Mouse (Mus musculus): ENCODE data around the gene Skint8.
"Not testable (repeated sequence)": the region's sequence is repeated elsewhere in the genome, so short reads cannot be mapped to it uniquely, and the experiment has no call there.

The Skint8 gene

DNA sequence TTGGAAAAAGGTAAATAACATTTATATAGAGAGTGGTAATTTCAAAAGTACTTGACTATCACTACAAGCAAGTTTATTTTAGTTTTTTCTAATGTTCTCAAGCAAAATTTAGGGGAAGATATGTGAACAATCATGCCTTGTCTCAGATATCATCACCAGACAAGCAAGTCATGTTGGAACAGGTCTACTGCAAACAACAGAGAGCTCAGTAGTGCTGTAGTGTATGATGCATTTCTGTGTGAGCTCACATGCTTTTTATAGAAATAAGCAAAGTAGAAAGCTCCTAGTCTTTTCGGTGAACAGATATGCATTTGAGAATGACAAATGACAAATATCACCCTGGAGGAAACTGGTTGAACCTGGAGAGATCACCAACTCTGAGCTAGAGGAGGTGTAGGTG is at the start of gene Skint8:
Gene Skint8 (plus strand): TSS at position 301 of the 400 bp plus-strand sequence.
- no peak for DNase-seq (ENCODE audit: low read depth in 2 of 2, low spot score in 2 of 2)

DNA sequence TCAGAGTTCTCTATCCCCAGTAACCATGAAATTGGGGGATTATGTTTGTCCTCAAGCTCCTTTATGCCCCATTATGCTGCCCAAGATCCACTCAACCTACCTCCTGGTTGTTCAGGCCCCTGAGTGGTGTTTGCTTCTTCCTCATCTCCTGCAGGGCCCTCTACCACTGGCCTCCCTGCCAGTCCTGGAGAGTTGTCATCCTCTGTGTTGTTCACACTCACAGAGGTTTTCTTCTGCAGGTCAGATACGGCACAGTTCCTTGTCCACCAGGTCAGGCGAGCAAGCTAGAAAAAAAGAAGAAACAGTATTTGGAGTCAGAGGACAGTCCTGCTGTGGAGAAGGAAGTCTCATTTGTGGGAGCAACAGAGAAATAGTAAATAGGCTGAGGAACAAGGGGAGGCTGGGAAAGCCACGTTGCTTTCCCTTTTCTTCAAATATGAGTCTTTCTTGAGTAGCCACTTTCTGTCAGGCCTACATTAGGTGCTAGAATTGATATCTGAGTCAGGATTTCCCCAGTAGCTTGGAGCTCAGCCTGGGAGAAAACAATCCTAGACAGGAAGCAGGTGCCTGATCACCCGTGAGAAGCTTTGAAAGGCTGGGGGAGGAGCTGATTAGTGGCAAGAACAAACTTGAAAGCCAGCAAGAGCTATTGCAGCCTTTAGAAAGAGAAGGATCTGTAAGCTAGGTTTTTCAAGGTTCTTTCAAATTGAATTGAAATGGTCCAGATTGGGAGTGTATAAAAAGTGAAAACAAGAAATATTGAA is 38.9 kb upstream of the Skint8 start:
- no peak for DNase-seq (ENCODE audit: low read depth in 2 of 2, low spot score in 2 of 2)

DNA sequence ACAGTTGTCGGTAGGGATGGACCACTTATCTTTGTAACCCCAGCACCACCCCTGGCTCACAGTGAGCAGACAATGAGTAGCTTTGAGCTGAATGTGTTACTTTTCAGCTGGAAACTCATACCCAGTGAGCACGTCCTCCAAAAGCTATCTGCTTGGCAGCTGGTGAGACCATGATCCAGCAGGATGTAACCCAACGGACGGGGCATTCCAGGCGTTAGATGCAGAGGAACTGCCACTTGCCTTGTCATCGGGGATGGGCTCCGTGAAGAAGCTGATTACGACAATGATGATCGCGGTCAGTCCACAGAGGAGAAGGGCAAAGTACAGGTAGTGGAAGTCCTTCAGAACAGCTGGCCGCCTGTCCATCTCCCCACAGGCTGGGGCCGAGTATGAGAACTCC is 35.6 kb upstream of the Skint8 start:
- DNase-seq (ENCODE audit: low read depth in 2 of 2, low spot score in 2 of 2) = no peak

DNA sequence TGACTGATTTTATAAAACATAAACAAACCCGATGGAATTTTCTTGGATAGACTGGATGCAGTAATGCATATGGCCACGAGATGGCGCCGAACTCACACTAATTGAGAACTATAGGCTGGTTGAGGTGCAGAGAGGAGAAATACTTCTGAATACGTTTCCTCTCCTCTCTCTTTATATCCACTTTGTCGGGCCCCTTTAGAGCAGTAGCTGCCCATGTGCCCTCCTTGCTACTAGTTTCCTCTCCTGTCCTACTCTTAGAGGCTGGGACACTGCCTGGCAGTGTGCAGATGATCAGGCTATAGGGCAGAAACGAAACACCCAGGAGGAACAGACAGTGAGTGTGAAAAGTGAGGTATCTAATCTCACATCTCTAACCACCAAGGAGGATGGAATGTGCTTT is 33.2 kb upstream of the Skint8 start:
- DNase-seq (ENCODE audit: low read depth in 2 of 2, low spot score in 2 of 2) = peak; percentile 14 to 39

DNA sequence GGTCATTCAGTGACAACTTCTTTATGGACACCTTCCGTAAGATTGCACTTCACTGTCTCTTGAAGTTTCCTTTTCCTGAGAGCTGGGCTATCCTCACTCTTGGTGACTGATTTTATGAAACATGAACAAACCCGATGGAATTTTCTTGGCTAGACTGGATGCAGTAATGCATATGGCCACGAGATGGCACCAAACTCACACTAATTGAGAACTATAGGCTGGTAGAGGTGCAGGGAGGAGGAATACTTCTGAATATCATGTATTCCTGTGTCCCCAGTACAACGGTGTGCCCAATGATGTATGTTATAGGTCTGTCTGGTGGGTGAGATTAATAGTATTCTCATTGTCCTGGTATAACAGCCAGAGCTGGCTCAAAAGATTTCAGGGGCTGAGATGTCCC is 32.6 kb upstream of the Skint8 start:
- peak; percentile 35 to 54 for DNase-seq (ENCODE audit: low read depth in 2 of 2, low spot score in 2 of 2)

DNA sequence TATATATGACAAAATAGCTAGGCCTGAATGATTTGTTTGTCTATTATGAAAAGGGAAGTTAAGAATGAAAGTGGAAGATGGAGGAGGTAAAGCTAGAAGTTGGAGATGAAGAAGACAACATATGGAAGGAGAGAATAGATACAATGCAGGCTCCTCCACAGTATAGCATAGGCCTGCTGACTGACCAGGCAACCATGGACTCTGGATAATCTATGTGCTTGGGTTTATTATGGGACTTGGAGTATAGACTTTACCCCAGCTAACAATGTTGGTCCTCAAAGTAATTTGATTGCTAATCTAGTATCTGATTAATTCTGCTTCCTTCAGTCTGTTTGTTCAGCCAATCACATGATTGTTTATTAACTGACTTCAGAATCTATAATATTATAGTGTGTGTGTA is 27.1 kb upstream of the Skint8 start:
- DNase-seq (ENCODE audit: low read depth in 2 of 2, low spot score in 2 of 2) = no peak

DNA sequence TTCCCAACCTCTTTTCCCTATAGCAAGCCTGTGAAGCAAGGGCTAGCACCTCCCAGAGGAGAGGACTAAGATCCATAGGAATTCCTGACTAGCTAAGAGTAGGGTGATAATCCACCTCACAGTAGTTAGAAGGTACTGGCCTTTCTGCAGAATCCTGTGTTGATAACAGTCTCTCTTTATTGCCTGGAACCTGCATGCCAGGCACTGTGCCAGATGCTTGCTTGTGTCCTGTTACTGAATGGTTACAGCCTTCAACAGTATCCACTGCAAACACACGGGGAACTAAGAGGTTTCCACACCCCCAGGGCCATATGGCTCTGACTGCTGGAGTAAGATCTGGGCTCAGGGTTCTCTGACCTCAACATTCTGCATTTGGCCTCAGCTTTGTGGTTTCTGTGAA is 21.4 kb upstream of the Skint8 start:
- DNase-seq (ENCODE audit: low read depth in 2 of 2, low spot score in 2 of 2) = no peak

DNA sequence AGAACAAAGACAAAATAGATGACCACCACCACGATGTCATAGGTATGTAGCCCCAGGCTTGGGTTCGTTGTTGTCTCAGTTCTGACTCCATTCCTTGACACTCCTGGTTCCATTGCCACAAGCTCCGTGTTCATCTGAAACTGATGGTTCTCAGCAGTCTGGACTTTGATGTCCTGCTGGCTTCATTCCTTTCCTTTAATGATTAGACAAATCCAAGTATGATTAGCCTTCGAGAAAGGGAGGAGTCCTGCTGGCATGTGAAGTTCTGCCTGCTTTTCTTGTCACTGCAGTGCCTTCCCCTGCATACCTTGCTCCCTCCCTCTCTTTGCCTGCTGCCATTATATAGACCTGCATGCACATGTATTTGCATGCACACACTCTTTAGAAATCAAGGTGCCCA is 20.6 kb upstream of the Skint8 start:
- DNase-seq (ENCODE audit: low read depth in 2 of 2, low spot score in 2 of 2) = no peak

DNA sequence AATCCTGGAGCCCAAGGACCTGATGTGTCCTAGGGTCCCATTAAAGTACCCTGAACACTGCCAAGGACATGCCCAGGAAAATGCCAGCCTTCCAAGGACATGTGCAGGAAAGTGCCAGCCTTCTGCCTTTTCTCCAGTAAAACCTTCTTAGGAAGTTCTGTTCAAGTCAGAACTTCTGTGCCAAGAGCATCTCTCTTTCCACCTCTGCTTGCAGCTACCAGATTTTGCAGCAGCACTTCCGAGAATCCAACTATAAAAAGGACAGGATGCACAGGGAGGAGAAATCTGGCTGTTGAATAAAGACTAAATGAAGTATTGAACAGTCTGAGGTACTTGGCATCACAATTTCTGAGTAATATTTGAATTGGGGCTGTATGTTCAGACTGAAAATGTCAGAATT is 18.7 kb upstream of the Skint8 start:
- not testable (repeated sequence) for DNase-seq (ENCODE audit: low read depth in 2 of 2, low spot score in 2 of 2)

DNA sequence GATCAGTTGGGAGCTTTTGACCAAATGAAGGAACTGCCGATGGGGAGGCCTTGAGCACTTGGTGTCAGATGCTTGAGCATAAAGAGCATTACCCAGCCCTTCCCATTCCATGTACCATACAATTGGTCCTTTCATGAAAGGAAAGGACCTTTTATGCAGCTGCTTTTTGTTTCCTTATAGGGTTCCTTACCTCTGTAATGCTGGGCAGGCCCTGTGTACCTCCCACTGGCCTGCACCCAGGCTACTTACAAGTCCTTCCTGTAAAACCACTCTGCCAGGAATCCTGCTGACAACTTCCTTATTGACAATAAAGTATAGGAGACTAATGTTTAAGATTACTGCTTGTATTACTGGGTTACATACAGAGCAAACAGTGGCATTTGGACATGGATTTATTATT is 17.7 kb upstream of the Skint8 start:
- DNase-seq (ENCODE audit: low read depth in 2 of 2, low spot score in 2 of 2) = no peak

DNA sequence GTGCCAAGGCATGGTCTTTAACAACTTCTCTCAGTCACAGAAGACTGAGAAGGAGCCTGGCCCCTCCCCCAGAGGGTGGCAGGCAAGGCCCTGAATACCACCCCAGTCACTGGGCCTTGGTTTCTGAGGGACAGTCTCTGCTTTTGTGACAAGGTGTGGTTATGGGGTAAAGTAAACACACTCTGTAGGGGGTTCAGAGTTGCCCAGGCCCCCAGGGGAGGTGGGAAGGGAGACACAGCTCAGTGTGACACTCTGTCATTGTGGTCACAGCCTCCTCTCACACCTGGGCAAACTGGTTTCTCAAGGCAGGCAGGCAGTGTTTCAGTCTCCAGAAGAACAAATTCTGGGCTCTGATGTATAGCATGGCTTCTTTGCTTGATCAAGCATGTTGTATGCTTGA is 16.4 kb upstream of the Skint8 start, which contains the start of gene Slc5a9:
Gene Slc5a9 (minus strand): TSS at position 144 of the 400 bp plus-strand sequence.
- no peak for DNase-seq (ENCODE audit: low read depth in 2 of 2, low spot score in 2 of 2)

DNA sequence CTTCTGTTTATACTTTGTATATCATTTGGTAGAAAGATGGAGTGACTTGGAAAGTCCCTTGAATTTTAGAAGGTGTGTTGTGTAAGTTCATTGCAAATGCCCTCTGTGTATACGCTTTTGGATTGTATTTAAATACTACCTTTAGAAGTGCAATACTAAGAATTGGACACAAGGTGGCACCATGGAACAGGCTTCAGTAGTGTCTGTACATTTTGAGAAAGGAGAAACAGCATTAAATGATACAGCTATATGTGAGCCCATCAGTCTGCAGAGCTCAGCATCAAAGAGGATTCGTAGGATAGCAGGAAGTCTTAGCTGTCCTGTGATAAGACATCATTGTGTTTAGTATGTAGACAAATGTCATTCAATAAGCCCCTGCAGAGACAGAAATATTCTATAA is 11.3 kb upstream of the Skint8 start:
- no peak for DNase-seq (ENCODE audit: low read depth in 2 of 2, low spot score in 2 of 2)

DNA sequence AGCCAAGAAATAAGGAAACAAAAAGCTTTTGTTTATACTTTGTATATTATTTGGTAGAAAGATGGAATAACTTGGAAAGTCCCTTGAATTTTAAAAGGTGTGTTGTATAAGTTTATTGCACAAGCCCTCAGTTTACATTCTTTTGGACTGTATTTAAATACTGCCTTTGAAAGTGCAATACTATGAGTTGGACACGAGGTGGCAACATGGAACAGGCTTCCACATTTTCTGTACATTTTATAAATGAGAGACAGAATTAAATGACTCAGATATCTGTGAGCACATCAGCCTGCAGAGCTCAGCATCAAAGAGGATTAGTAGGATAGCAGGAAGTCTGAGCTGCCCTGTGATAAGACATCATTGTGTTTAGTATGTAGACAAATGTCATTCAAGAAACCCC is 42.1 kb downstream of the Skint8 start:
- no peak for DNase-seq (ENCODE audit: low read depth in 2 of 2, low spot score in 2 of 2)

DNA sequence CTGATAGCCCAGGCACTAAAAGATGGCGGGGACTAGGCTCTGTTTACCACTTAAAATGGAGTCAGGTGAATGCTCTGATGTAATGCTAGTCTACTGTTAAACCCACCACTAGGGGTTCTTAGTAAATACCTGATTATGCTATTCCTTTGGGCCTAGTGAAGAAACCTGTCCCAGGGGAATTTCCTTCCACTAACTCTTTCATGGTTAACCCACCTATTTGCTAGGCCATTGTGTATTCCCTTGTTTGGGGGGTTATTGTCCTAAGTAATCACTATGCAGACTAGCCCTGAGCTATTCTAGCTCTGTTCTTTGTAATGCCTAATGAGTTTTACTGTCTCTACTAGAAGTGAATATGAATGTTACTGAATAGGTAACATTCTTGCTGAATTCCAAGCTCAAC is 44.0 kb downstream of the Skint8 start:
- not testable (repeated sequence) for DNase-seq (ENCODE audit: low read depth in 2 of 2, low spot score in 2 of 2)

DNA sequence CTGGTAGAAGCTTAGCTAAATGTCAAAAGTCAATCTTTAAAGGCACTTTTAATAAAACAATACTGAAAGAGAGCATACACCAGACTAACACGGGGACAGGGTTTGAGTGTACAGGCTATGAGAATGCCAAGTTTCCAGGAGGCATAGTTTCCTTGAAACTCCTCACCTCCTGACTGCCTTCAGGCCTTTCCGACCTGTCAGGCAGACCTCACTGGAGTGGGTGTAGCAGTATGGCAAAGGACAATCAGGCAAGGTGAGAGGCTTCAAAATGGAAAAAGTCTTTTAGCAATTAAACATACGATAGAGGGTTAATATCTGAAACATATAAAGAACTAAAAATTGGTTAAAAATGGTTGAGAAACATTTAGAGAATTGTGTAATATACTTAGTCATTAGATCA is 44.5 kb downstream of the Skint8 start:
- DNase-seq (ENCODE audit: low read depth in 2 of 2, low spot score in 2 of 2) = no peak

DNA sequence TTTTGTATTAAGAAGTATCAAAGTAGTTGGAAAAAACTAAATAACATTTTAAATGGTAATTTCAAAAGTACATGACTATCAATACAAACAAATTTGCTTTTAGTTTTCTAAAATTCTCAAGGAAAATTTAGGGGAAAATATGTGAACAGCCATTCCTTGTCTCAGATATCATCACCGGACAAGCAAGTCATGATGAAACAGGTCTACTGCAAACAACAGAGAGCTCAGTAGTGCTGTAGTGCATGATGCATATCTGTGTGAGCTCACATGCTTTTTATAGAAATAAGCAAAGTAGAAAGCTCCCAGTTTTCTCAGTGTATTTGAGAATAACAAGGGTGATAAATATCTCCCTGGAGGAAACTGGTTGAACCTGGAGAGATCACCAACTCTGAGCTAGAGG is 53.4 kb downstream of the Skint8 start, which contains the start of gene Skint7:
Gene Skint7 (plus strand): TSS at position 301 of the 400 bp plus-strand sequence.
- no peak for DNase-seq (ENCODE audit: low read depth in 2 of 2, low spot score in 2 of 2)

All from CD8-positive naive resting alpha-beta T cell, adult 2 months (primary cell).